Mouse (Mus musculus) MEL (cell line): ENCODE data around the gene Tcp10a. TPM values are rescaled to one million over a fixed set of nuclear protein-coding genes. Genes with fewer than 3 reads are reported as not detected.
"Not testable (repeated sequence)": the region's sequence is repeated elsewhere in the genome, so short reads cannot be mapped to it uniquely, and the experiment has no call there.

Source experiments
- DNase-seq: peaks from one replicate; pipeline ENCODE4 v3.0.0; 2011; ENCODE audit warnings: low read depth, low spot score
- H3K27ac ChIP-seq: 2 replicates; pipeline ENCODE4 v1.5.1; 2012; ENCODE audit warnings: low read depth, mild to moderate bottlenecking, control low read depth, low read length, moderate library complexity; ENCODE audit not compliant: control insufficient read depth
- H3K27me3 ChIP-seq, 2 experiments: fragments of 150-350 bp in 1 of 2; sonication (generic) in 1 of 2; 2 replicates each; pipeline ENCODE4 v1.6.1; 2012; ENCODE audit warnings: low read length in 2 of 2, mild to moderate bottlenecking in 2 of 2, improper control_type of control experiment in 1 of 2, moderate library complexity in 1 of 2; ENCODE audit not compliant: insufficient read depth in 2 of 2, control insufficient read depth in 1 of 2
- H3K36me3 ChIP-seq, 2 experiments: 2 replicates each; pipeline ENCODE4 v1.6.1; 2012 to 2014; ENCODE audit warnings: low read length in 2 of 2, improper control_type of control experiment in 1 of 2, inconsistent platforms in 1 of 2, mild to moderate bottlenecking in 1 of 2; ENCODE audit not compliant: insufficient read depth in 2 of 2, control insufficient read depth in 1 of 2
- H3K4me1 ChIP-seq, 2 experiments: fragments of 150-350 bp in 1 of 2; sonication (generic) in 1 of 2; 2 replicates each; pipeline ENCODE4 v1.6.1; 2012; ENCODE audit warnings: low read length in 2 of 2, improper control_type of control experiment in 1 of 2, mild to moderate bottlenecking in 1 of 2; ENCODE audit not compliant: insufficient read depth in 2 of 2, control insufficient read depth in 1 of 2
- H3K4me3 ChIP-seq, 2 experiments: fragments of 150-350 bp in 1 of 2; sonication (generic) in 1 of 2; 2 replicates each; pipeline ENCODE4 v1.5.1; 2012; ENCODE audit warnings: low read depth in 2 of 2, low read length in 2 of 2, mild to moderate bottlenecking in 2 of 2, moderate library complexity in 2 of 2, control low read depth in 1 of 2, improper control_type of control experiment in 1 of 2; ENCODE audit not compliant: control insufficient read depth in 1 of 2, insufficient read depth in 1 of 2
- H3K79me2 ChIP-seq: 2 replicates; pipeline ENCODE4 v1.6.1; 2012; ENCODE audit warnings: mild to moderate bottlenecking, low read length, moderate library complexity; ENCODE audit not compliant: control insufficient read depth, poor library complexity, insufficient read depth
- H3K9ac ChIP-seq: 2 replicates; pipeline ENCODE4 v1.6.1; 2012; ENCODE audit warnings: low read depth, mild to moderate bottlenecking, control low read depth, low read length, moderate library complexity; ENCODE audit not compliant: control insufficient read depth, poor library complexity, severe bottlenecking
- H3K9me3 ChIP-seq: fragments of 150-350 bp; sonication (generic); replicated peaks from 2 replicates; pipeline ENCODE4 v1.6.1; 2012; ENCODE audit warnings: mild to moderate bottlenecking, low read length, improper control_type of control experiment, moderate library complexity; ENCODE audit not compliant: insufficient read depth
- BHLHE40 ChIP-seq: IDR thresholded peaks from 2 replicates; pipeline ENCODE4 v1.6.1; 2012; ENCODE audit warnings: low read depth, mild to moderate bottlenecking, inconsistent platforms, low read length, improper control_type of control experiment, borderline replicate concordance
- CHD1 ChIP-seq: IDR thresholded peaks from 2 replicates; pipeline ENCODE4 v1.6.1; 2012; ENCODE audit warnings: low read depth, mild to moderate bottlenecking, inconsistent platforms, low read length, improper control_type of control experiment
- CTCF ChIP-seq, 3 experiments: IDR thresholded peaks in 2 of 3; conservative IDR thresholded peaks in 1 of 3; 2 replicates each; pipeline ENCODE4 v1.5.1; 2011 to 2012; ENCODE audit warnings: low read length in 3 of 3, low read depth in 2 of 3, mild to moderate bottlenecking in 2 of 3, improper control_type of control experiment in 1 of 3, inconsistent platforms in 1 of 3, mixed read lengths in 1 of 3, moderate library complexity in 1 of 3; ENCODE audit not compliant: control insufficient read depth in 1 of 3, insufficient read depth in 1 of 3, poor library complexity in 1 of 3, severe bottlenecking in 1 of 3
- E2F4 ChIP-seq: IDR thresholded peaks from 2 replicates; pipeline ENCODE4 v1.6.1; 2011; ENCODE audit warnings: low read depth, low read length, improper control_type of control experiment, borderline replicate concordance
- EP300 ChIP-seq, 2 experiments: IDR thresholded peaks; 2 replicates each; pipeline ENCODE4 v1.6.1; 2011; ENCODE audit warnings: improper control_type of control experiment in 2 of 2, low read length in 2 of 2, low read depth in 1 of 2, mild to moderate bottlenecking in 1 of 2
- ETS1 ChIP-seq: IDR thresholded peaks from 2 replicates; pipeline ENCODE4 v1.6.1; 2012; ENCODE audit warnings: low read depth, mild to moderate bottlenecking, inconsistent platforms, low read length, improper control_type of control experiment, moderate library complexity
- GATA1 ChIP-seq: IDR thresholded peaks from 2 replicates; pipeline ENCODE4 v1.6.1; 2011; ENCODE audit warnings: low read depth, low read length, improper control_type of control experiment
- HCFC1 ChIP-seq: IDR thresholded peaks from 2 replicates; pipeline ENCODE4 v1.6.1; 2012; ENCODE audit warnings: low read depth, mild to moderate bottlenecking, inconsistent platforms, low read length, improper control_type of control experiment, moderate library complexity
- KAT2A ChIP-seq: conservative IDR thresholded peaks from 2 replicates; pipeline ENCODE4 v1.6.1; 2012; ENCODE audit warnings: low read depth, low read length, improper control_type of control experiment, inconsistent platforms
- MAFK ChIP-seq: IDR thresholded peaks from 2 replicates; pipeline ENCODE4 v1.6.1; 2011; ENCODE audit warnings: low read depth, mild to moderate bottlenecking, low read length, improper control_type of control experiment, borderline replicate concordance
- MAX ChIP-seq: IDR thresholded peaks from 2 replicates; pipeline ENCODE4 v1.6.1; 2011; ENCODE audit warnings: low read length, improper control_type of control experiment
- MAZ ChIP-seq: IDR thresholded peaks from 2 replicates; pipeline ENCODE4 v1.6.1; 2012; ENCODE audit warnings: low read depth, mild to moderate bottlenecking, inconsistent platforms, low read length, improper control_type of control experiment
- MXI1 ChIP-seq: IDR thresholded peaks from 2 replicates; pipeline ENCODE4 v1.6.1; 2011; ENCODE audit warnings: mild to moderate bottlenecking, low read depth, low read length, improper control_type of control experiment
- MYB ChIP-seq: IDR thresholded peaks from 2 replicates; pipeline ENCODE4 v1.6.1; 2011; ENCODE audit warnings: mild to moderate bottlenecking, low read depth, low read length, improper control_type of control experiment
- NRF1 ChIP-seq: IDR thresholded peaks from 2 replicates; pipeline ENCODE4 v1.6.1; 2014; ENCODE audit warnings: low read depth, mild to moderate bottlenecking, inconsistent platforms, low read length, improper control_type of control experiment, moderate library complexity; ENCODE audit not compliant: poor library complexity, insufficient read depth, severe bottlenecking
- POLR2AphosphoS5 ChIP-seq: IDR thresholded peaks from 2 replicates; pipeline ENCODE4 v1.6.1; 2012; ENCODE audit warnings: low read depth, borderline replicate concordance, mild to moderate bottlenecking, inconsistent platforms, low read length, moderate library complexity, mixed read lengths
- RAD21 ChIP-seq: IDR thresholded peaks from 2 replicates; pipeline ENCODE4 v1.6.1; 2011; ENCODE audit warnings: mild to moderate bottlenecking, low read depth, low read length, improper control_type of control experiment
- RCOR1 ChIP-seq: IDR thresholded peaks from 2 replicates; pipeline ENCODE4 v1.6.1; 2012; ENCODE audit warnings: low read depth, mild to moderate bottlenecking, inconsistent platforms, low read length, improper control_type of control experiment
- SIN3A ChIP-seq: IDR thresholded peaks from 2 replicates; pipeline ENCODE4 v1.6.1; 2012; ENCODE audit warnings: low read length, improper control_type of control experiment, inconsistent platforms
- SMC3 ChIP-seq: IDR thresholded peaks from 2 replicates; pipeline ENCODE4 v1.6.1; 2011; ENCODE audit warnings: low read depth, low read length, improper control_type of control experiment
- TAL1 ChIP-seq: IDR thresholded peaks from 2 replicates; pipeline ENCODE4 v1.6.1; 2012; ENCODE audit warnings: mild to moderate bottlenecking, inconsistent platforms, low read length, moderate library complexity, mixed read lengths
- ZC3H11A ChIP-seq: IDR thresholded peaks from 2 replicates; pipeline ENCODE4 v1.6.1; 2012; ENCODE audit warnings: low read depth, mild to moderate bottlenecking, inconsistent platforms, low read length, improper control_type of control experiment
- ZMIZ1 ChIP-seq: IDR thresholded peaks from 2 replicates; pipeline ENCODE4 v1.6.1; 2012; ENCODE audit warnings: low read depth, mild to moderate bottlenecking, inconsistent platforms, low read length, improper control_type of control experiment, moderate library complexity
- ZNF384 ChIP-seq: IDR thresholded peaks from 2 replicates; pipeline ENCODE4 v1.6.1; 2012; ENCODE audit warnings: low read depth, mild to moderate bottlenecking, inconsistent platforms, low read length, improper control_type of control experiment
- polyA plus RNA-seq, 2 experiments: library from polyadenylated mRNA; stranded (reverse) in 1 of 2; unstranded in 1 of 2; fragments of >175 nt in 1 of 2; fragments of >200 nt in 1 of 2; gene quantifications; 2 replicates each; pipeline versions ENCODE4 v1.2.1 to v1.2.4; 2012; ENCODE audit warnings: low replicate concordance in 2 of 2, low read depth in 1 of 2; ENCODE audit not compliant: insufficient read length in 2 of 2, insufficient read depth in 1 of 2, missing spikeins in 1 of 2
- total RNA-seq: library from RNA; depleted of rRNA; stranded (reverse); fragments of 300-350 nt; gene quantifications from 2 replicates; pipeline ENCODE4 v1.2.3, GENCODE M21; 2012; rRNA removed

Tcp10a gene
- not detected in 2 replicates for total RNA-seq
- polyA plus RNA-seq = not detected

DNA sequence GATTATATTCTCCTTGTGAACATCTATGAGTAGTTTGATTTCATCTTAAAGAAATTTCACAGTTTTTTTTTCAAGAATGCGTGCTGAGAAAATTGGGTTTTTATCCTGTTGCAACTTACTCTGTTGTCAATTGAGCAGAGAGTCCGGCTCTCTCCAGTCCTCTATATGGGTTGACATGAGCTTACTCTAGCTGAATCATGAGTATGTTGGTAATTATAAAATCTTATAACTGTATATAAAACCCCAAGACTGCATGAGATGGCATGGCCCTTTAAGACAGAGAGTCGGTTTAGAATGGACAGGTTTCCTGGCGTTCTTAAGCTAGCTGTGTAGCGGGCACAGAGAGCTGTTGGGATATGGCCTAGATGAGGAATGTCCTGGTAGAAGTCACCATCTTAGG lies at the start of gene Tcp10a:
TSS of gene Tcp10a (plus strand) at position 301 of the 400 bp plus-strand sequence.
- H3K4me1 ChIP-seq, H3K36me3 ChIP-seq, H3K9ac ChIP-seq, H3K79me2 ChIP-seq, H3K27me3 ChIP-seq, H3K4me3 ChIP-seq, H3K9me3 ChIP-seq, H3K27ac ChIP-seq, DNase-seq: not testable (repeated sequence)

DNA sequence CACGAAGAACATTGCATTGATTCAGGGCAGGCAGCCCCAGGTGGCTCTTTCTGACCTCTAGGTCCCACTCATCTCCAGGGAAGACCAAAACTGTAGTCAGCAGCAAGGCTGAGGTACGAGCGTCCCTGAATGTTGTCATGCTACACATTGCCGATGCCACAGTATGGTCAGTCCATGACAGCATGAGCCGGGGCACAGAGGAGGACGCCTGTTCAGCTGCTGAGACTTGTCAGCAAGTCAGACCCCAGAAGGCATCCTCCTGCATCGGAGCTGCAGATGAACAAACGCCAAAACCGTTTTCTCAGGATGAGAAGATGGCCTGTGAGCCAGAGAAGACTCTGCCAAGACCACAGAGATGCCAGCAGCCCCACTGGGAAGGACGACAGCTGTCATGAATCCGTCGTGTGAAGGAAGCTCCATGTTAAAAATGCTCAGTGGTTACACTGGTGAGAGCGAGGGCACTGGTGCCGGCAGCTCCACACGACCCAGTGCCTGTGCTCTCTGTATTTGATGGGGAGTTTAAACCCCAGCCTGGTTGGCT lies 45.7 kb upstream of the Tcp10a start:
- TF ChIP-seq POLR2AphosphoS5 (no peak), SIN3A (no peak), BHLHE40 (no peak), E2F4 (no peak), EP300 (IDR thresholded peaks at IDR 0.05; ENCODE audit: low read depth in 1 of 2, low read length in 2 of 2) (no peak), ZNF384 (no peak), MAX (no peak), MXI1 (no peak), RCOR1 (no peak), TAL1 (no peak), RAD21 (no peak), MAFK (no peak), CTCF (IDR thresholded peaks at IDR 0.05 in 2 of 3, conservative IDR thresholded peaks at IDR 0.05 in 1 of 3; ENCODE audit: control insufficient read depth in 1 of 3, insufficient read depth in 1 of 3, low read depth in 2 of 3, low read length in 3 of 3, poor library complexity in 1 of 3, severe bottlenecking in 1 of 3) (no peak), MYB (no peak), SMC3 (no peak), HCFC1 (no peak)
- TF ChIP-seq, all 39 proteins: peak for 0
- Histone ChIP-seq H3K9ac (no peak overlapping the region), H3K27me3 (no peaks in the 10 kb centered on the region), H3K4me1 (no peaks in the 10 kb centered on the region), H3K27ac (no peak overlapping the region), H3K79me2 (no peaks in the 10 kb centered on the region), H3K36me3 (no peaks in the 10 kb centered on the region), H3K9me3 (no peaks in the 10 kb centered on the region), H3K4me3 (no peak overlapping the region)
- DNase-seq = no peak

DNA sequence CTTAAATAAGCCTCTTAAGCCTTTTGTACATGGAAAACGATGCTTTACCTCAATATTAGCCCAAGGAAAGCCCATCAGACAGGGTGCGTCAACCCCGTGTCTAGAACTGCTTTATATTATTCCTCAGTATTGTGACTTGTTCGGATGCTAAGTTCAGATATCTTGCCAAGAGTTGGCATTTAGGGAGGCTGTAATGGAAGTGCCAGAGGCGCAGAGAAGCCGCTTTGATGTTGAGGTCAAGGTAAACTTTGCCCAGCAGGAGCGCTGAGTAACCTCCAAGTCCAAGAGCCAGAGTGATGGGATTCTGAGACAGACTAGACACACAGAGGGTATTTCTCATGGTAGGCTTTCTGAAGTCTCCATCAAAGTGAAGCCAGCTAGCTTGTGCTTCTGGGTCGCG lies 45.2 kb upstream of the Tcp10a start:
- TF ChIP-seq CTCF (IDR thresholded peaks at IDR 0.05 in 2 of 3, conservative IDR thresholded peaks at IDR 0.05 in 1 of 3; ENCODE audit: control insufficient read depth in 1 of 3, insufficient read depth in 1 of 3, low read depth in 2 of 3, low read length in 3 of 3, poor library complexity in 1 of 3, severe bottlenecking in 1 of 3) (no peak), POLR2AphosphoS5 (no peak), ZMIZ1 (no peak), MAX (no peak), ZC3H11A (no peak), RAD21 (no peak), BHLHE40 (no peak), CHD1 (no peak), RCOR1 (no peak), KAT2A (no peak), GATA1 (no peak), E2F4 (no peak), NRF1 (no peak), MAZ (no peak), SMC3 (no peak), ETS1 (no peak), EP300 (IDR thresholded peaks at IDR 0.05; ENCODE audit: low read depth in 1 of 2, low read length in 2 of 2) (no peak), MXI1 (no peak)
- Histone ChIP-seq H3K36me3 (no peaks in the 10 kb centered on the region), H3K9me3 (no peaks in the 10 kb centered on the region)

More for the DNA sequence above, 45.2 kb upstream of the Tcp10a start:
- Histone ChIP-seq H3K4me1 (no peaks in the 10 kb centered on the region), H3K9ac (no peak overlapping the region), H3K27me3 (no peaks in the 10 kb centered on the region), H3K4me3 (no peak overlapping the region), H3K79me2 (no peaks in the 10 kb centered on the region), H3K27ac (no peak overlapping the region)
- DNase-seq = no peak
